8 mouse cellular contexts compared by ENCODE assay signal in the genomic region with DNA sequence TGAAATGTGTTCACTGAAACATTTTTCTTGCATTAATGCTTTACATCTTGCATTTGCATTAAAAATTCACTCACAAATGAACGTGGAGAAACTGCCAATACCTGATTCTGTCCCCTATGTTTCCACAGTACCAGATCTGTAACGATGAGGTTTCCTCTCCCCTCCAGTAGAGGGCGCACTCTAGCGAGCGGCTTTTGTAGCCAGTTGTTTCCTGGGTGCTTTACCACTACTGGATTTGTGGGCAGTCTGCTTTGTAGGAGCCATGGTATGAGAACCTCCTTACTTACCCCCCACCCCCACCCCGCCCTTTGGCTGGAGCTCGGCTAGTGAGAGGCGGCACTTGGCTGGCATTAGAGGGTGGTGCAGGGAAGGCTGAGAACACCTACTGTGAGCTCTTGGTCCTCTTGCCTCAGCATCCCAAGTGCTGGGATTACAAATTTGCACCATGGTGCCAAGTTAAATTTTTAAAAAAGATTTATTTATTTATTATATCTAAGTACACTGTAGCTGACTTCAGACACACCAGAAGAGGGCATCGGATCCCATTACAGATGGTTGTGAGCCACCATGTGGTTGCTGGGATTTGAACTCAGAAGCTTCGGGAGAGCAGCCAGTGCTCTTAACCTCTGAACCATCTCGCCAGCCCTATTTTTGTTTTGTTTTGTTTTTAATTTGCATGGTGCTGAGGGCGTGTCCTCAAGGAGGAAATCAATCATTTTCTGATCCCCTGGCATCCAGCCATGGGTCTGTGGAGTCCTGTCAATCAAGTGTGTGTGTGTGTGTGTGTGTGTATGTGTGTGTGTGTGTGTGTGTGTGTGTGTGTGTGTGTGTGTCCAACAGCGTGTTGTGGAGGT. TPM values are rescaled to one million over a fixed set of nuclear protein-coding genes. Genes with fewer than 3 reads are reported as not detected.
A peak's percentile ranks its signal among the peaks of the same experiment; 100 is the strongest.
DNase-seq lines count a peak whose midpoint lies in the region; ATAC-seq and TF ChIP-seq lines count a peak whose summit lies in the region.

No protein-coding gene starts in this region.

- H3K4me2 ChIP-seq in midbrain, postnatal 0 days (ENCODE audit: low read depth, low read length, poor library complexity, severe bottlenecking), result no peak overlapping the region
- H3K4me2 ChIP-seq in midbrain, embryonic 13.5 days (replicated peaks), result no peak overlapping the region
- no peak overlapping the region for H3K4me2 ChIP-seq in kidney, postnatal 0 days (ENCODE audit: low read length)
- H3K4me2 ChIP-seq in hindbrain, embryonic 14.5 days (replicated peaks), result no peak overlapping the region

- H3K4me1 ChIP-seq in midbrain, postnatal 0 days (ENCODE audit: insufficient read depth, low read length), result no peaks in the 10 kb centered on the region
- peaks cover 8% of the 10 kb centered on the region for H3K4me1 ChIP-seq in midbrain, embryonic 13.5 days (replicated peaks)
- peaks cover 7% of the 10 kb centered on the region; the same call in 1 of the 2 replicates for H3K4me1 ChIP-seq in kidney, postnatal 0 days (replicated peaks; ENCODE audit: insufficient read depth, low read length)
- H3K4me1 ChIP-seq in hindbrain, embryonic 14.5 days (replicated peaks; ENCODE audit: control insufficient read depth, insufficient read depth, low read length), result peaks cover 7% of the 10 kb centered on the region; the same call in 1 of the 2 replicates

- H3K27me3 ChIP-seq in midbrain, postnatal 0 days (ENCODE audit: insufficient read depth, low read length), result no peaks in the 10 kb centered on the region
- H3K27me3 ChIP-seq in midbrain, embryonic 13.5 days, result peaks cover 12% of the 10 kb centered on the region; the same call in 1 of the 2 replicates
- no peaks in the 10 kb centered on the region for H3K27me3 ChIP-seq in kidney, postnatal 0 days (ENCODE audit: insufficient read depth, low read length)
- no peaks in the 10 kb centered on the region for H3K27me3 ChIP-seq in hindbrain, embryonic 14.5 days (ENCODE audit: control insufficient read depth, insufficient read depth, low read length)

- no peak for ATAC-seq in midbrain, postnatal 0 days (ENCODE audit: low FRiP score)
- ATAC-seq in midbrain, embryonic 13.5 days, result no peak
- no peak; the same call in 1 of the 2 replicates for ATAC-seq in kidney, postnatal 0 days (replicated peaks; ENCODE audit: low FRiP score, low read depth)
- ATAC-seq in hindbrain, embryonic 14.5 days (ENCODE audit: low FRiP score), result no peak

- DNase-seq in adrenal gland, adult 2 months, result peak; percentile 60
- no peak for DNase-seq in adrenal gland, postnatal 4 days (ENCODE audit: low spot score in 2 of 2)
- DNase-seq in midbrain, postnatal 0 days (ENCODE audit: low spot score), result no peak
- no peak for DNase-seq in kidney, postnatal 0 days (ENCODE audit: low spot score)
- peak; percentile 65 for DNase-seq in thymus, postnatal 14 days
- DNase-seq in right cerebral cortex, adult 18-20 months, result no peak
- DNase-seq in hindbrain, embryonic 14.5 days (ENCODE audit: low spot score), result no peak

- 49% methylated on average over 13 of the region's 13 CpGs for WGBS in midbrain, postnatal 0 days
- 48% methylated on average over 13 of the region's 13 CpGs for WGBS in midbrain, embryonic 13.5 days
- 47% methylated on average over 13 of the region's 13 CpGs for WGBS in kidney, postnatal 0 days
- WGBS in hindbrain, embryonic 14.5 days, result 44% methylated on average over 13 of the region's 13 CpGs

- no peaks in the 10 kb centered on the region for H3K9me3 ChIP-seq in midbrain, postnatal 0 days (ENCODE audit: low read length)
- H3K9me3 ChIP-seq in midbrain, embryonic 13.5 days, result no peaks in the 10 kb centered on the region
- no peaks in the 10 kb centered on the region for H3K9me3 ChIP-seq in kidney, postnatal 0 days (replicated peaks; ENCODE audit: low read length)
- H3K9me3 ChIP-seq in hindbrain, embryonic 14.5 days (ENCODE audit: control insufficient read depth, low read length), result no peaks in the 10 kb centered on the region

- H3K4me3 ChIP-seq in midbrain, postnatal 0 days (ENCODE audit: low read depth, low read length), result no peak overlapping the region
- no peak overlapping the region for H3K4me3 ChIP-seq in midbrain, embryonic 13.5 days (replicated peaks)
- H3K4me3 ChIP-seq in kidney, postnatal 0 days (replicated peaks; ENCODE audit: low read depth, low read length), result no peak overlapping the region
- H3K4me3 ChIP-seq in hindbrain, embryonic 14.5 days (replicated peaks; ENCODE audit: low read length), result no peak overlapping the region

- no peak overlapping the region for H3K9ac ChIP-seq in midbrain, postnatal 0 days (replicated peaks; ENCODE audit: low read length, poor library complexity, severe bottlenecking)
- H3K9ac ChIP-seq in midbrain, embryonic 13.5 days (replicated peaks), result no peak overlapping the region
- no peak overlapping the region for H3K9ac ChIP-seq in kidney, postnatal 0 days (ENCODE audit: low read depth, low read length)
- H3K9ac ChIP-seq in hindbrain, embryonic 14.5 days, result no peak overlapping the region

- TF ChIP-seq CTCF in midbrain, postnatal 0 days (IDR thresholded peaks at IDR 0.05), result peak; percentile 63
- peak; percentile 73 for TF ChIP-seq CTCF in kidney, postnatal 0 days (IDR thresholded peaks at IDR 0.05; ENCODE audit: low read depth)

- H3K36me3 ChIP-seq in midbrain, postnatal 0 days (ENCODE audit: insufficient read depth, low read length), result no peaks in the 10 kb centered on the region
- H3K36me3 ChIP-seq in midbrain, embryonic 13.5 days, result no peaks in the 10 kb centered on the region
- no peaks in the 10 kb centered on the region for H3K36me3 ChIP-seq in kidney, postnatal 0 days (ENCODE audit: insufficient read depth, low read length)
- no peaks in the 10 kb centered on the region for H3K36me3 ChIP-seq in hindbrain, embryonic 14.5 days (replicated peaks; ENCODE audit: control insufficient read depth, insufficient read depth)

- H3K27ac ChIP-seq in midbrain, postnatal 0 days (ENCODE audit: low read depth, low read length), result no peak overlapping the region
- H3K27ac ChIP-seq in midbrain, embryonic 13.5 days, result no peak overlapping the region
- H3K27ac ChIP-seq in kidney, postnatal 0 days, result no peak overlapping the region
- no peak overlapping the region for H3K27ac ChIP-seq in hindbrain, embryonic 14.5 days

RNA-seq across cellular contexts. Expression of a gene that starts 19.3 kb away (rescaled TPM):
- total RNA-seq in adrenal gland, adult 2 months (2021), result 10 to 100 TPM; 18.7 to 26.7 TPM
- 29.0 and 43.2 TPM in 2 replicates for polyA plus RNA-seq in adrenal gland, adult 2 months (2012; rRNA removed)
- total RNA-seq in adrenal gland, postnatal 4 days (2021), result 10 to 100 TPM; 13.2 to 16.8 TPM
- 16.6 and 19.8 TPM in 2 replicates for total RNA-seq in midbrain, postnatal 0 days (2014; rRNA removed)
- 32.7 and 34.8 TPM in 2 replicates for polyA plus RNA-seq in midbrain, postnatal 0 days (2015; fragmentation: Nextera tagmentation; extraction: Ambion mirVana)
- polyA plus RNA-seq in midbrain, embryonic 13.5 days (2015; fragmentation: Nextera tagmentation; extraction: Ambion mirVana), result 20.2 and 21.9 TPM in 2 replicates
- 15.1 and 15.2 TPM in 2 replicates for polyA plus RNA-seq in kidney, postnatal 0 days (2015; fragmentation: Nextera tagmentation; extraction: Ambion mirVana)
- 38.2 and 40.2 TPM in 2 replicates for polyA plus RNA-seq in hindbrain, embryonic 14.5 days (2014; fragmentation: Nextera tagmentation; extraction: Ambion mirVana)

RNA-seq across cellular contexts. Expression of a gene that starts 55.5 kb away (rescaled TPM):
- 10 to 100 TPM; 30.0 to 31.0 TPM for total RNA-seq in adrenal gland, adult 2 months (2021)
- 85.3 and 95.4 TPM in 2 replicates for polyA plus RNA-seq in adrenal gland, adult 2 months (2012; rRNA removed)
- 10 to 100 TPM; 41.2 to 48.6 TPM for total RNA-seq in adrenal gland, postnatal 4 days (2021)
- 55.2 and 67.8 TPM in 2 replicates for total RNA-seq in midbrain, postnatal 0 days (2014; rRNA removed)
- 44.8 and 48.5 TPM in 2 replicates for polyA plus RNA-seq in midbrain, postnatal 0 days (2015; fragmentation: Nextera tagmentation; extraction: Ambion mirVana)
- 37.7 and 40.6 TPM in 2 replicates for polyA plus RNA-seq in midbrain, embryonic 13.5 days (2015; fragmentation: Nextera tagmentation; extraction: Ambion mirVana)
- 22.3 and 23.5 TPM in 2 replicates for polyA plus RNA-seq in kidney, postnatal 0 days (2015; fragmentation: Nextera tagmentation; extraction: Ambion mirVana)
- polyA plus RNA-seq in hindbrain, embryonic 14.5 days (2014; fragmentation: Nextera tagmentation; extraction: Ambion mirVana), result 29.9 and 31.9 TPM in 2 replicates

Comparison
In these comparisons a context has a peak if more than half of its experiments do, and no peak if none do; other contexts are left out.
1. DNase-seq: peak in adrenal gland, adult 2 months (single experiment) and thymus, postnatal 14 days (single experiment); none in adrenal gland, postnatal 4 days (0 of 2), midbrain, postnatal 0 days (single experiment), kidney, postnatal 0 days (single experiment), right cerebral cortex, adult 18-20 months (single experiment) and hindbrain, embryonic 14.5 days (single experiment).